Mouse (Mus musculus) midbrain, embryonic 16.5 days (tissue): Measurements from ENCODE around the gene Spata9. TPM values are rescaled to one million over a fixed set of nuclear protein-coding genes. Genes with fewer than 3 reads are reported as not detected.

Experiments used
- ATAC-seq: fragments of 200-750 bp; cut with Nextera tagmentation; 2 replicates; pipeline ENCODE4 v1.8.0; 2017; ENCODE audit warnings: moderate TSS enrichment
- H3K27ac ChIP-seq: fragments of 300-500 bp; sonication (generic); 2 replicates; pipeline ENCODE4 v1.5.1; 2014; ENCODE audit warnings: mild to moderate bottlenecking, low read length, mixed read lengths
- H3K27me3 ChIP-seq: fragments of 300-500 bp; sonication (generic); 2 replicates; pipeline ENCODE4 v1.6.1; 2014; ENCODE audit warnings: low read depth, low read length, mixed read lengths; ENCODE audit not compliant: control insufficient read depth, insufficient read depth
- H3K36me3 ChIP-seq: fragments of 300-500 bp; sonication (generic); 2 replicates; pipeline ENCODE4 v1.6.1; 2014; ENCODE audit warnings: mild to moderate bottlenecking, low read length, moderate library complexity, mixed read lengths; ENCODE audit not compliant: control insufficient read depth, insufficient read depth
- H3K4me1 ChIP-seq: fragments of 300-500 bp; sonication (generic); 2 replicates; pipeline ENCODE4 v1.6.1; 2014; ENCODE audit warnings: mild to moderate bottlenecking, low read length, mixed read lengths; ENCODE audit not compliant: control insufficient read depth, insufficient read depth
- H3K4me2 ChIP-seq: fragments of 300-500 bp; sonication (generic); 2 replicates; pipeline ENCODE4 v1.6.1; 2014; ENCODE audit warnings: mild to moderate bottlenecking, low read length, mixed read lengths
- H3K4me3 ChIP-seq: fragments of 300-500 bp; sonication (generic); 2 replicates; pipeline ENCODE4 v1.5.1; 2014; ENCODE audit warnings: low read depth, mild to moderate bottlenecking, low read length, moderate library complexity, mixed read lengths
- H3K9ac ChIP-seq: fragments of 300-500 bp; sonication (generic); 2 replicates; pipeline ENCODE4 v1.6.1; 2014; ENCODE audit warnings: low read depth, low read length, mixed read lengths
- H3K9me3 ChIP-seq: fragments of 300-500 bp; sonication (generic); replicated peaks from 2 replicates; pipeline ENCODE4 v1.6.1; 2014; ENCODE audit warnings: mild to moderate bottlenecking, low read length, mixed read lengths; ENCODE audit not compliant: control insufficient read depth, poor library complexity, severe bottlenecking
- WGBS: fragments of 180-500 bp; shearing (Covaris S2); extraction: QIAGEN DNeasy Blood & Tissue Kit; methylation state at CpG from one replicate; pipeline ENCODE4 v1.1.7; 2014; 5-methylcytosine and 5-hydroxymethylcytosine counted together
- polyA plus RNA-seq: library from polyadenylated mRNA; unstranded; fragments of >200 nt; fragmentation: Nextera tagmentation; extraction: Ambion mirVana; gene quantifications from 2 replicates; pipeline ENCODE4 v1.2.1, GENCODE M21; 2015

Spata9 gene
- polyA plus RNA-seq, 1 experiment from 2014 or later, result 3.4 TPM

GRCm38 (mm10) chr13:75976218-75976617 is 9.3 kb downstream of the Spata9 start:
- H3K27me3 ChIP-seq, result no peaks in the 10 kb centered on the region
- no peak overlapping the region for H3K27ac ChIP-seq
- no peak overlapping the region for H3K9ac ChIP-seq
- ATAC-seq, result no peak
- WGBS, result 99% methylated on average over 2 of the region's 2 CpGs
- H3K9me3 ChIP-seq, result no peaks in the 10 kb centered on the region
- no peak overlapping the region for H3K4me2 ChIP-seq
- H3K4me3 ChIP-seq, result no peak overlapping the region
- no peaks in the 10 kb centered on the region for H3K36me3 ChIP-seq
- no peaks in the 10 kb centered on the region for H3K4me1 ChIP-seq

GRCm38 (mm10) chr13:75976649-75977048 is 9.7 kb downstream of the Spata9 start:
- Histone ChIP-seq H3K4me3 (no peak overlapping the region), H3K27me3 (no peaks in the 10 kb centered on the region), H3K4me1 (no peaks in the 10 kb centered on the region), H3K9me3 (no peaks in the 10 kb centered on the region), H3K27ac (no peak overlapping the region), H3K9ac (no peak overlapping the region), H3K36me3 (no peaks in the 10 kb centered on the region), H3K4me2 (no peak overlapping the region)
- ATAC-seq, result no peak
- 95% methylated on average over 2 of the region's 2 CpGs for WGBS

GRCm38 (mm10) chr13:75981901-75982300 is 15.0 kb downstream of the Spata9 start:
- Histone ChIP-seq H3K4me1 (no peaks in the 10 kb centered on the region), H3K27me3 (no peaks in the 10 kb centered on the region), H3K9ac (no peak overlapping the region), H3K27ac (no peak overlapping the region), H3K36me3 (no peaks in the 10 kb centered on the region), H3K4me3 (no peak overlapping the region), H3K4me2 (no peak overlapping the region), H3K9me3 (no peaks in the 10 kb centered on the region)
- ATAC-seq, result no peak

- Histone ChIP-seq H3K4me3 (no peak overlapping the region), H3K9me3 (no peaks in the 10 kb centered on the region), H3K27ac (no peak overlapping the region), H3K4me1 (0 out of 2 replicates have a peak, but pooled peaks cover 3% of the 10 kb centered on the region), H3K4me2 (no peak overlapping the region), H3K36me3 (no peaks in the 10 kb centered on the region), H3K9ac (no peak overlapping the region), H3K27me3 (no peaks in the 10 kb centered on the region)
- 85% methylated on average over 1 of the region's 1 CpGs for WGBS
- ATAC-seq, result no peak
Measured at GRCm38 (mm10) chr13:75988096-75988495, 21.1 kb downstream of the Spata9 start.

GRCm38 (mm10) chr13:75992169-75993028 is 25.4 kb downstream of the Spata9 start:
- ATAC-seq, result peak; percentile 96
- Histone ChIP-seq H3K36me3 (0 out of 2 replicates have a peak, but pooled peaks cover 2% of the 10 kb centered on the region), H3K27me3 (no peaks in the 10 kb centered on the region), H3K27ac (peak overlapping the region; percentile 50), H3K4me1 (0 out of 2 replicates have a peak, but pooled peaks cover 3% of the 10 kb centered on the region), H3K9me3 (peaks cover 8% of the 10 kb centered on the region; the same call in 1 of the 2 replicates), H3K9ac (no peak overlapping the region), H3K4me3 (no peak overlapping the region), H3K4me2 (no peak overlapping the region)
- WGBS, result 23% methylated on average over 9 of the region's 9 CpGs

- Histone ChIP-seq H3K4me1 (no peaks in the 10 kb centered on the region), H3K27me3 (no peaks in the 10 kb centered on the region), H3K27ac (no peak overlapping the region), H3K9me3 (no peaks in the 10 kb centered on the region), H3K4me3 (no peak overlapping the region), H3K4me2 (no peak overlapping the region), H3K36me3 (peaks cover 2% of the 10 kb centered on the region; the same call in 1 of the 2 replicates), H3K9ac (no peak overlapping the region)
- ATAC-seq, result no peak
- 92% methylated on average over 3 of the region's 3 CpGs for WGBS
Measured at GRCm38 (mm10) chr13:76003272-76003671, 36.3 kb downstream of the Spata9 start.

GRCm38 (mm10) chr13:76014511-76014910 is 47.6 kb downstream of the Spata9 start:
- no peak overlapping the region for H3K27ac ChIP-seq
- ATAC-seq, result no peak
- 85% methylated on average over 2 of the region's 2 CpGs for WGBS

GRCm38 (mm10) chr13:76017465-76017864 is 50.5 kb downstream of the Spata9 start:
- H3K9ac ChIP-seq, result peak overlapping the region; percentile 95
- H3K27ac ChIP-seq, result peak overlapping the region; percentile 94
- 77% methylated on average over 4 of the region's 4 CpGs for WGBS
- peaks cover 8% of the 10 kb centered on the region for H3K4me1 ChIP-seq
- peak overlapping the region; percentile 76 for H3K4me2 ChIP-seq
- H3K36me3 ChIP-seq, result no peaks in the 10 kb centered on the region
- no peak for ATAC-seq
- peak overlapping the region; percentile 82 for H3K4me3 ChIP-seq
- H3K27me3 ChIP-seq, result no peaks in the 10 kb centered on the region
- no peaks in the 10 kb centered on the region for H3K9me3 ChIP-seq

More at GRCm38 (mm10) chr13:76014511-76014910, 47.6 kb downstream of the Spata9 start:
- Histone ChIP-seq H3K27me3 (no peaks in the 10 kb centered on the region), H3K4me2 (no peak overlapping the region), H3K4me3 (no peak overlapping the region), H3K9ac (no peak overlapping the region), H3K4me1 (peaks cover 8% of the 10 kb centered on the region), H3K9me3 (no peaks in the 10 kb centered on the region), H3K36me3 (no peaks in the 10 kb centered on the region)
